Mouse (Mus musculus): ENCODE measurements around the gene Btbd9.

DNA sequence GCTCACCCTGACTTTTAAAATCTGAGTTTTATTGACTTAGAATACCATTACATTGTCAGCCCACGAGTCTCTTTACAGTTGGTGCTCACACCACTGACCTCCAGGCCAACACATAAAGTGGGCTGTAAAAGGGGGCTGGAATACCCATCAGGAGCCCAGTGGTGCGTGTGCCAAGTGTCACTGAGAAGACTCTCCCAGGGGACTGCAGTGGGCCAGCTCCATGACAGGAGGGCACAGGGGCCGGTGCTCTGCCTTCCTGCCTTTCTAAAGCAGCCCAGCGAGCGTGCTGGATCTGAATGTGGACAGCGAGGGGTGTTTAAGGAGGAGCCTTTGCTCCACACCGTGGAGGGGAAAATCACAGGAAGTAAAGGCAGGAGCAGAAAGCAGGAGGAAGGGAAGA is 322.4 kb downstream of the Btbd9 start:
- TF ChIP-seq POLR2A (IDR thresholded peaks at IDR 0.05; ENCODE audit: extremely low read depth, insufficient read depth, low read length) (no peak), CTCF (IDR thresholded peaks at IDR 0.05; ENCODE audit: low read depth, low read length) (no peak)
